Mouse (Mus musculus): ENCODE results near the gene Gm20547. TPM values are rescaled to one million over a fixed set of nuclear protein-coding genes. Genes with fewer than 3 reads are reported as not detected.

Gene Gm20547
- polyA plus RNA-seq, 1 experiment from 2014 or later: not detected

- H3K9ac ChIP-seq: no peak overlapping the region
- H3K27ac ChIP-seq: no peak overlapping the region
- H3K4me3 ChIP-seq (replicated peaks): no peak overlapping the region
- peaks cover 8% of the 10 kb centered on the region for H3K9me3 ChIP-seq
- no peaks in the 10 kb centered on the region for H3K36me3 ChIP-seq (replicated peaks)
- 81% methylated on average over 6 of the region's 6 CpGs for WGBS
- H3K4me1 ChIP-seq: no peaks in the 10 kb centered on the region
- no peaks in the 10 kb centered on the region for H3K27me3 ChIP-seq
- no peak for ATAC-seq (ENCODE audit: low FRiP score)
- H3K4me2 ChIP-seq: no peak overlapping the region
Measured at GRCm38 (mm10) chr17:34808599-34809205, 73.1 kb downstream of the Gm20547 start.

- no peak for ATAC-seq (ENCODE audit: low FRiP score)
- H3K4me3 ChIP-seq (replicated peaks): no peak overlapping the region
- H3K27me3 ChIP-seq: no peaks in the 10 kb centered on the region
- H3K27ac ChIP-seq: no peak overlapping the region
- H3K9ac ChIP-seq: no peak overlapping the region
- peaks cover 8% of the 10 kb centered on the region for H3K9me3 ChIP-seq
- no peaks in the 10 kb centered on the region for H3K4me1 ChIP-seq
- no peaks in the 10 kb centered on the region for H3K36me3 ChIP-seq (replicated peaks)
- H3K4me2 ChIP-seq: no peak overlapping the region
- WGBS: 65% methylated on average over 3 of the region's 3 CpGs
Measured at GRCm38 (mm10) chr17:34807176-34807575, 74.7 kb downstream of the Gm20547 start.

Small RNAs within 50 kb of the gene (microRNA-seq; reads per million reads assigned to microRNA genes)
- 1.9 reads per million for gene Mir6970
- gene Mir6971: 2.2 reads per million
- gene Mir6972: not detected

Other genes starting within 250 kb of the Gm20547 start
- 13.9 and 14.6 TPM in 2 replicates for gene Fkbpl, start 237.3 kb downstream of the Gm20547 start, polyA plus RNA-seq (2016; fragmentation: Nextera tagmentation; extraction: Ambion mirVana)
- 107 and 109 TPM in 2 replicates for gene Atf6b, start 234.9 kb downstream of the Gm20547 start, polyA plus RNA-seq (2016; fragmentation: Nextera tagmentation; extraction: Ambion mirVana)
- 0.03 and 0.04 TPM in 2 replicates for gene Tnxb, start 211.5 kb downstream of the Gm20547 start, polyA plus RNA-seq (2016; fragmentation: Nextera tagmentation; extraction: Ambion mirVana)
- gene C4b, start 138.2 kb downstream of the Gm20547 start, polyA plus RNA-seq (2016; fragmentation: Nextera tagmentation; extraction: Ambion mirVana): not detected in 2 replicates
- gene Cyp21a1, start 77.5 kb downstream of the Gm20547 start, polyA plus RNA-seq (2016; fragmentation: Nextera tagmentation; extraction: Ambion mirVana): not detected in 2 replicates
- 28.6 and 32.7 TPM in 2 replicates for gene Stk19, start 45.1 kb downstream of the Gm20547 start, polyA plus RNA-seq (2016; fragmentation: Nextera tagmentation; extraction: Ambion mirVana)
- 72.9 and 77.6 TPM in 2 replicates for gene Dxo, start 45.0 kb downstream of the Gm20547 start, polyA plus RNA-seq (2016; fragmentation: Nextera tagmentation; extraction: Ambion mirVana)
- gene Skiv2l, start 31.8 kb downstream of the Gm20547 start, polyA plus RNA-seq (2016; fragmentation: Nextera tagmentation; extraction: Ambion mirVana): 61.8 and 64.8 TPM in 2 replicates
- gene Nelfe, start 31.7 kb downstream of the Gm20547 start, polyA plus RNA-seq (2016; fragmentation: Nextera tagmentation; extraction: Ambion mirVana): 124 and 133 TPM in 2 replicates
- 2.9 and 3.6 TPM in 2 replicates for gene Cfb, start 19.5 kb downstream of the Gm20547 start, polyA plus RNA-seq (2016; fragmentation: Nextera tagmentation; extraction: Ambion mirVana)
- gene Zbtb12, start 2.6 kb downstream of the Gm20547 start, polyA plus RNA-seq (2016; fragmentation: Nextera tagmentation; extraction: Ambion mirVana): 9.2 and 10.4 TPM in 2 replicates
- gene C2, start 16.2 kb upstream of the Gm20547 start, polyA plus RNA-seq (2016; fragmentation: Nextera tagmentation; extraction: Ambion mirVana): 1.3 and 1.6 TPM in 2 replicates
- gene Ehmt2, start 16.4 kb upstream of the Gm20547 start, polyA plus RNA-seq (2016; fragmentation: Nextera tagmentation; extraction: Ambion mirVana): 111 and 114 TPM in 2 replicates
- gene Slc44a4, start 32.4 kb upstream of the Gm20547 start, polyA plus RNA-seq (2016; fragmentation: Nextera tagmentation; extraction: Ambion mirVana): not detected in 2 replicates
- gene Neu1, start 49.2 kb upstream of the Gm20547 start, polyA plus RNA-seq (2016; fragmentation: Nextera tagmentation; extraction: Ambion mirVana): 16.2 and 16.9 TPM in 2 replicates
- 0.11 and 0.21 TPM in 2 replicates for gene Hspa1b, start 77.2 kb upstream of the Gm20547 start, polyA plus RNA-seq (2016; fragmentation: Nextera tagmentation; extraction: Ambion mirVana)
- gene Gm20481, start 87.9 kb upstream of the Gm20547 start, polyA plus RNA-seq (2016; fragmentation: Nextera tagmentation; extraction: Ambion mirVana): not detected in 2 replicates
- gene Hspa1a, start 90.1 kb upstream of the Gm20547 start, polyA plus RNA-seq (2016; fragmentation: Nextera tagmentation; extraction: Ambion mirVana): 2.0 and 2.3 TPM in 2 replicates
- gene Hspa1l, start 90.7 kb upstream of the Gm20547 start, polyA plus RNA-seq (2016; fragmentation: Nextera tagmentation; extraction: Ambion mirVana): 1.2 and 1.3 TPM in 2 replicates
- 226 and 238 TPM in 2 replicates for gene Lsm2, start 99.8 kb upstream of the Gm20547 start, polyA plus RNA-seq (2016; fragmentation: Nextera tagmentation; extraction: Ambion mirVana)
- 158 and 159 TPM in 2 replicates for gene Vars, start 118.9 kb upstream of the Gm20547 start, polyA plus RNA-seq (2016; fragmentation: Nextera tagmentation; extraction: Ambion mirVana)
- 0.17 and 0.27 TPM in 2 replicates for gene Vwa7, start 134.5 kb upstream of the Gm20547 start, polyA plus RNA-seq (2016; fragmentation: Nextera tagmentation; extraction: Ambion mirVana)
- 7.4 and 7.7 TPM in 2 replicates for gene Sapcd1, start 146.0 kb upstream of the Gm20547 start, polyA plus RNA-seq (2016; fragmentation: Nextera tagmentation; extraction: Ambion mirVana)
- gene Msh5, start 164.7 kb upstream of the Gm20547 start, polyA plus RNA-seq (2016; fragmentation: Nextera tagmentation; extraction: Ambion mirVana): 5.3 and 5.6 TPM in 2 replicates
- gene Clic1, start 167.9 kb upstream of the Gm20547 start, polyA plus RNA-seq (2016; fragmentation: Nextera tagmentation; extraction: Ambion mirVana): 152 and 155 TPM in 2 replicates
- 513 and 534 TPM in 2 replicates for gene Ddah2, start 177.0 kb upstream of the Gm20547 start, polyA plus RNA-seq (2016; fragmentation: Nextera tagmentation; extraction: Ambion mirVana)
- not detected in 2 replicates for gene Ly6g6c, start 183.3 kb upstream of the Gm20547 start, polyA plus RNA-seq (2016; fragmentation: Nextera tagmentation; extraction: Ambion mirVana)
- gene Mpig6b, start 184.1 kb upstream of the Gm20547 start, polyA plus RNA-seq (2016; fragmentation: Nextera tagmentation; extraction: Ambion mirVana): 0.40 and 0.54 TPM in 2 replicates
- 0.28 and 0.50 TPM in 2 replicates for gene Ly6g6e, start 194.9 kb upstream of the Gm20547 start, polyA plus RNA-seq (2016; fragmentation: Nextera tagmentation; extraction: Ambion mirVana)
- gene Ly6g6d, start 196.0 kb upstream of the Gm20547 start, polyA plus RNA-seq (2016; fragmentation: Nextera tagmentation; extraction: Ambion mirVana): 0.29 and 1.6 TPM in 2 replicates
- gene Ly6g6f, start 203.6 kb upstream of the Gm20547 start, polyA plus RNA-seq (2016; fragmentation: Nextera tagmentation; extraction: Ambion mirVana): 0.17 and 0.18 TPM in 2 replicates
- gene Abhd16a, start 207.2 kb upstream of the Gm20547 start, polyA plus RNA-seq (2016; fragmentation: Nextera tagmentation; extraction: Ambion mirVana): 59.2 and 70.7 TPM in 2 replicates
- gene Ly6g5c, start 226.2 kb upstream of the Gm20547 start, polyA plus RNA-seq (2016; fragmentation: Nextera tagmentation; extraction: Ambion mirVana): not detected in 2 replicates
- 0.96 and 1.5 TPM in 2 replicates for gene Ly6g5b, start 233.4 kb upstream of the Gm20547 start, polyA plus RNA-seq (2016; fragmentation: Nextera tagmentation; extraction: Ambion mirVana)
- 27.4 and 28.1 TPM in 2 replicates for gene Gpank1, start 239.4 kb upstream of the Gm20547 start, polyA plus RNA-seq (2016; fragmentation: Nextera tagmentation; extraction: Ambion mirVana)
- 283 and 284 TPM in 2 replicates for gene Csnk2b, start 240.0 kb upstream of the Gm20547 start, polyA plus RNA-seq (2016; fragmentation: Nextera tagmentation; extraction: Ambion mirVana)
- 5.3 and 7.2 TPM in 2 replicates for gene D17H6S53E, start 244.3 kb upstream of the Gm20547 start, polyA plus RNA-seq (2016; fragmentation: Nextera tagmentation; extraction: Ambion mirVana)